8 mouse cellular contexts compared by ENCODE assay signal in the genomic region with DNA sequence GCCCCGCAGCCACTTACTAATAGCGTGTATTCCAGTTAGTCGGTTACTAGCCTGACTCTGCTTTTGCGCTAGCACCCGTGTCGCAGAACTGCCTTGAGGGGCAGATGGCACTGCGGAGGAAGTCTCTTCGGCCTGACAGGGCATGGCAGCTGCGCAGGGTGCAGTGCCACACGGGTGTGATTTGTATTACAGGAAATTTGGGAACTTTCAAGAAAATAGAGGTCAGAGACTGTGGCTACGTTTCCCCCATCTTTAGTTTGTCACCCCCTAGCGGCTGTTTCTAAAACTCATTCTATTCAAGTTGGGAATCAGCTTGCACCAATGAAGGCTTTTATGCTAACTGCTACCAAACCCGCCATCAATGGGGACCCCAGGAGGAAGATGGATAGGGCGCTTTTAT. TPM values are rescaled to one million over a fixed set of nuclear protein-coding genes. Genes with fewer than 3 reads are reported as not detected.
DNase-seq lines count a peak whose midpoint lies in the region; ATAC-seq lines count a peak whose summit lies in the region.

No protein-coding gene starts in this region.

- peak overlapping the region; percentile 49 for H3K4me2 ChIP-seq in intestine, embryonic 16.5 days (ENCODE audit: low read depth, low read length)

- no peaks in the 10 kb centered on the region for H3K9me3 ChIP-seq in intestine, embryonic 16.5 days (ENCODE audit: control insufficient read depth, low read length)

- H3K4me1 ChIP-seq in brown adipose tissue, adult 24 weeks (ENCODE audit: control insufficient read depth, insufficient read depth, insufficient read length, low read length), result peaks cover 4% of the 10 kb centered on the region
- no peaks in the 10 kb centered on the region for H3K4me1 ChIP-seq in intestine, embryonic 16.5 days (ENCODE audit: control insufficient read depth, insufficient read depth, low read length)

- H3K36me3 ChIP-seq in intestine, embryonic 16.5 days (ENCODE audit: control insufficient read depth, insufficient read depth, low read length), result no peaks in the 10 kb centered on the region

- H3K9ac ChIP-seq in intestine, embryonic 16.5 days (ENCODE audit: low read depth, low read length), result no peak overlapping the region; the same call in 1 of the 2 replicates

- peak; percentile 80 for ATAC-seq in granulocyte monocyte progenitor cell, adult 5-6 weeks (replicated peaks; ENCODE audit: poor library complexity, severe bottlenecking)
- 0 out of 2 replicates have a peak, but pooled peaks have one; percentile 26 for ATAC-seq in intestine, embryonic 16.5 days

- peak overlapping the region; percentile 43 for H3K4me3 ChIP-seq in brown adipose tissue, adult 24 weeks (ENCODE audit: insufficient read depth, low read depth, low read length)
- 0 out of 2 replicates have a peak overlapping the region, but pooled peaks have one; percentile 19 for H3K4me3 ChIP-seq in intestine, embryonic 16.5 days (ENCODE audit: low read length)

- WGBS in intestine, embryonic 16.5 days, result 31% methylated on average over 14 of the region's 14 CpGs

- no peaks in the 10 kb centered on the region for H3K27me3 ChIP-seq in intestine, embryonic 16.5 days (replicated peaks; ENCODE audit: control insufficient read depth, insufficient read depth, low read length)

- DNase-seq in adrenal gland, adult 2 months, result peak; percentile 41
- no peak for DNase-seq in adrenal gland, adult 8-10 months
- DNase-seq in 3134 (ENCODE audit: extremely low read depth, insufficient read length, low spot score), result peak; percentile 10
- peak; percentile 14 to 58 for DNase-seq in lung, adult 18-20 months
- DNase-seq in retina, adult 2 months (ENCODE audit: low read depth, low spot score), result peak; percentile 18

- no peak overlapping the region for H3K27ac ChIP-seq in brown adipose tissue, adult 24 weeks (replicated peaks; ENCODE audit: low read depth, low read length)
- H3K27ac ChIP-seq in intestine, embryonic 16.5 days (ENCODE audit: low read length), result no peak overlapping the region

RNA-seq across cellular contexts. Expression of gene Prr5l, which starts 11.6 kb away (rescaled TPM):
- total RNA-seq in adrenal gland, adult 2 months (2021), result 1 to 10 TPM; 4.0 to 5.0 TPM
- polyA plus RNA-seq in adrenal gland, adult 2 months (2012; rRNA removed), result 6.4 and 7.0 TPM in 2 replicates
- 1 to 10 TPM; 3.7 to 9.2 (median 4.7) TPM for total RNA-seq in adrenal gland, adult 8-10 months (2022)
- polyA plus RNA-seq in brown adipose tissue, adult 24 weeks (2012; ENCODE audit: insufficient read depth, insufficient read length, missing spikeins), result 1.2 and 1.7 TPM in 2 replicates
- not detected in 2 replicates for total RNA-seq in granulocyte monocyte progenitor cell, adult 5-6 weeks (2014; fragmentation: Nextera tagmentation)
- total RNA-seq in granulocyte monocyte progenitor cell, adult 5-6 weeks (2017), result not detected in 2 replicates
- 23.9 and 31.0 TPM in 2 replicates for polyA plus RNA-seq in intestine, embryonic 16.5 days (2015; fragmentation: Nextera tagmentation; extraction: Ambion mirVana)

RNA-seq across cellular contexts. Expression of gene Commd9, which starts 14.9 kb away (rescaled TPM):
- 10 to 100 TPM; 40.8 to 54.0 TPM for total RNA-seq in adrenal gland, adult 2 months (2021)
- polyA plus RNA-seq in adrenal gland, adult 2 months (2012; rRNA removed), result 37.6 and 46.8 TPM in 2 replicates
- 10 to 100 TPM; 42.1 to 54.8 (median 44.4) TPM for total RNA-seq in adrenal gland, adult 8-10 months (2022)
- polyA plus RNA-seq in brown adipose tissue, adult 24 weeks (2012; ENCODE audit: insufficient read depth, insufficient read length, missing spikeins), result 33.1 and 39.2 TPM in 2 replicates
- 13.3 and 30.9 TPM in 2 replicates for total RNA-seq in granulocyte monocyte progenitor cell, adult 5-6 weeks (2014; fragmentation: Nextera tagmentation)
- 24.5 and 40.7 TPM in 2 replicates for total RNA-seq in granulocyte monocyte progenitor cell, adult 5-6 weeks (2017)
- polyA plus RNA-seq in intestine, embryonic 16.5 days (2015; fragmentation: Nextera tagmentation; extraction: Ambion mirVana), result 79.1 and 82.8 TPM in 2 replicates

Comparison
In these comparisons a context has a peak if more than half of its experiments do, and no peak if none do; other contexts are left out.
1. RNA of gene Prr5l, which starts 11.6 kb away (total RNA-seq): 3.7 to 9.2 TPM in adrenal gland, adult 8-10 months and 4.0 to 5.0 TPM in adrenal gland, adult 2 months; not detected in granulocyte monocyte progenitor cell, adult 5-6 weeks; every median in the first group is over 4 times any median in the second.